Comparison of ENCODE assay signal across 14 mouse cellular contexts in genomic region chr1:77441987-77442386, GRCm38 (mm10).
A peak's percentile ranks its signal among the peaks of the same experiment; 100 is the strongest.
DNase-seq lines count a peak whose midpoint lies in the region; ATAC-seq and TF ChIP-seq lines count a peak whose summit lies in the region.
"Had no signal": no experiment of that assay in that cellular context is flagged by ENCODE, and none has a peak within 500 bp of the region (broad histone marks: within the 10 kb centered on the region; RNA-seq: fewer than 3 reads in every experiment).

No protein-coding gene starts in this region.

- 0 out of 2 replicates have a peak, but pooled peaks cover 5% of the 10 kb centered on the region for H3K36me3 ChIP-seq in forebrain, embryonic 15.5 days
- H3K36me3 ChIP-seq in forebrain, embryonic 11.5 days (ENCODE audit: control insufficient read depth, insufficient read depth, low read length), result peaks cover 3% of the 10 kb centered on the region; the same call in 1 of the 2 replicates
- no peaks in the 10 kb centered on the region for H3K36me3 ChIP-seq in kidney, adult 2 months (ENCODE audit: control insufficient read depth, insufficient read depth, low read length)
- H3K36me3 ChIP-seq: G1E had no signal

- H3K4me2 ChIP-seq in forebrain, embryonic 15.5 days (replicated peaks), result no peak overlapping the region
- no peak overlapping the region for H3K4me2 ChIP-seq in forebrain, embryonic 11.5 days (ENCODE audit: low read depth, low read length, severe bottlenecking)

- H3K9ac ChIP-seq in forebrain, embryonic 15.5 days (replicated peaks), result no peak overlapping the region
- H3K9ac ChIP-seq in forebrain, embryonic 11.5 days (ENCODE audit: low read length), result no peak overlapping the region

- no peak overlapping the region for H3K4me3 ChIP-seq in forebrain, embryonic 15.5 days
- H3K4me3 ChIP-seq in forebrain, embryonic 11.5 days (ENCODE audit: low read depth, low read length), result no peak overlapping the region
- H3K4me3 ChIP-seq in kidney, adult 2 months (ENCODE audit: insufficient read depth, low read depth, low read length), result no peak overlapping the region
- H3K4me3 ChIP-seq: left cerebral cortex, adult 2 months; megakaryocyte, embryonic 14.5 days had no signal

- no peaks in the 10 kb centered on the region for H3K27me3 ChIP-seq in forebrain, embryonic 15.5 days
- no peaks in the 10 kb centered on the region for H3K27me3 ChIP-seq in forebrain, embryonic 11.5 days (ENCODE audit: control insufficient read depth, insufficient read depth, low read length)
- no peaks in the 10 kb centered on the region for H3K27me3 ChIP-seq in kidney, adult 2 months (replicated peaks; ENCODE audit: control insufficient read depth, insufficient read depth, low read length)
- H3K27me3 ChIP-seq: megakaryocyte, embryonic 14.5 days had no signal

- DNase-seq in forebrain, embryonic 11.5 days (ENCODE audit: low spot score), result no peak
- peak; percentile 37 for DNase-seq in kidney, adult 2 months
- no peak for DNase-seq in kidney, postnatal 4 days
- peak; percentile 11 to 12 for DNase-seq in heart, postnatal 10 days
- DNase-seq in cerebellum, adult 9-11 months, result no peak
- no peak for DNase-seq in left cerebral cortex, postnatal 36 days (ENCODE audit: low spot score in 2 of 2)
- DNase-seq: cerebellum, adult 11-12 months; liver; thymus, adult 18-20 months had no signal

- 3% methylated on average over 4 of the region's 4 CpGs for WGBS in forebrain, embryonic 15.5 days
- 6% methylated on average over 4 of the region's 4 CpGs for WGBS in forebrain, embryonic 11.5 days
- 58% methylated on average over 4 of the region's 4 CpGs for WGBS in kidney, adult 2 months

- H3K4me1 ChIP-seq in forebrain, embryonic 15.5 days, result peaks cover 71% of the 10 kb centered on the region
- peaks cover 17% of the 10 kb centered on the region for H3K4me1 ChIP-seq in forebrain, embryonic 11.5 days (replicated peaks; ENCODE audit: control insufficient read depth, insufficient read depth, low read length)
- H3K4me1 ChIP-seq in kidney, adult 2 months (ENCODE audit: control insufficient read depth, insufficient read depth, low read length), result peaks cover 4% of the 10 kb centered on the region; the same call in 1 of the 2 replicates
- H3K4me1 ChIP-seq: megakaryocyte, embryonic 14.5 days had no signal

- no peak for TF ChIP-seq POLR2A in kidney, adult 2 months (IDR thresholded peaks at IDR 0.05; ENCODE audit: low read depth, low read length)

- no peak for ATAC-seq in forebrain, embryonic 15.5 days (replicated peaks)
- no peak for ATAC-seq in forebrain, embryonic 11.5 days (replicated peaks; ENCODE audit: low FRiP score)
- ATAC-seq in monocyte, adult 5-6 weeks (replicated peaks; ENCODE audit: insufficient number of reproducible peaks, low FRiP score, low TSS enrichment, poor library complexity, severe bottlenecking), result peak; percentile 62; the same call in 1 of the 2 replicates

- intact Hi-C loops in heart, postnatal 10 days (cut with DNase I), result loop anchor here (5.0 kb wide), 1 partner anchor 240 kb away; no protein-coding TSS in a partner anchor
- intact Hi-C loops in left cerebral cortex, postnatal 36 days (cut with DNase I), result no loop called here

- no peaks in the 10 kb centered on the region for H3K9me3 ChIP-seq in forebrain, embryonic 15.5 days
- H3K9me3 ChIP-seq in forebrain, embryonic 11.5 days (ENCODE audit: control insufficient read depth, low read length), result no peaks in the 10 kb centered on the region

- no peak for TF ChIP-seq CTCF in kidney, adult 2 months (conservative IDR thresholded peaks at IDR 0.05; ENCODE audit: insufficient read depth, insufficient read length, low read depth, low read length)

- 0 out of 2 replicates have a peak overlapping the region, but pooled peaks have one; percentile 29 for H3K27ac ChIP-seq in forebrain, embryonic 15.5 days (replicated peaks)
- no peak overlapping the region for H3K27ac ChIP-seq in forebrain, embryonic 11.5 days (ENCODE audit: low read depth, low read length)
- no peak overlapping the region for H3K27ac ChIP-seq in kidney, adult 2 months (ENCODE audit: insufficient read depth, low read depth, low read length)

Comparison
In these comparisons a context has a peak if more than half of its experiments do, and no peak if none do; other contexts are left out.
1. DNase-seq: peak in kidney, adult 2 months (single experiment) and heart, postnatal 10 days (2 of 2); none in forebrain, embryonic 11.5 days (single experiment), kidney, postnatal 4 days (0 of 2), cerebellum, adult 9-11 months (single experiment) and left cerebral cortex, postnatal 36 days (0 of 2).